Mouse (Mus musculus) 3134 (cell line): ENCODE results near the gene Dexi.

Experiments used
- DNase-seq: peaks from one replicate; pipeline ENCODE4 v3.0.0-alpha.2; 2011; ENCODE audit warnings: low spot score; ENCODE audit not compliant: insufficient read length; ENCODE audit errors: extremely low read depth

Gene Dexi

DNA sequence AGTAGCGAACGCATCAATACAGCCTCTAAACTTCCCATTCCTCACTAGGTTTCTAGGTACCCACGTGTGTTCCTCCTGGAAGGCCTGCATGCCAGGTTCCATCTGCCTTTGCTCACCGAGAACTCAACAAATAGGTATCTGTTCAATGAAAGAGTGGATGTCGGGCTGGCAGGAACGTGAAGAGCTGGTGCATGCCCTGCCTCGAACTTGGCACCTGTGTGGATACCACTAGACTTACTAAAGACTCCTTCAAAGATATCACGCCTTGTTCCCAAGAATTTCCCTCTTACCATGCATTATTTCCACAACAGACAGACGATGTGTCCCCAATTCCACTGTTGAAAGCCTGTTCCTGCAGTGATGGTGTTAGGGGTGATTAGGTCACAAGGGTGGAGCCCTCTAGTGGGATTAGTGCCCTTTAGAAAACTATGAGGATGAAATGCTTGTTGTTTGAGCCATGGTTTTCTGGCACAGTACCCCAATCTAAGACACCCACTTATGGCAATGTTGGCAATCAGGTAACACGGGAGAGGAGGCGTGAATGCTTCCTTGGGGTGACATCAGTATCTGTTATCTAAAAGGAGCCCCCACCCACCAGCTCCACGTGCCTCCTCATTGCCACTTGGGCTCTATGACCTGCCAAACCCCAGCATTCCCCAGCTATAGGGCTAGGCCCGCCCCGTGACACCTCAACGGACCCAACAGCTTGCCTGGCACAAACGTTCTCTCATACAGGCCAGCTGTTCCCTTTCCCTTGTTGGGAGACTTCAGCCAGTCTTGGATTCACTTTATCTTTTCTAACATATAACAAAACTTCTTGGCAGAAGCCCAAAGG lies 1.9 kb downstream of the Dexi start:
- DNase-seq: peak; percentile 47

DNA sequence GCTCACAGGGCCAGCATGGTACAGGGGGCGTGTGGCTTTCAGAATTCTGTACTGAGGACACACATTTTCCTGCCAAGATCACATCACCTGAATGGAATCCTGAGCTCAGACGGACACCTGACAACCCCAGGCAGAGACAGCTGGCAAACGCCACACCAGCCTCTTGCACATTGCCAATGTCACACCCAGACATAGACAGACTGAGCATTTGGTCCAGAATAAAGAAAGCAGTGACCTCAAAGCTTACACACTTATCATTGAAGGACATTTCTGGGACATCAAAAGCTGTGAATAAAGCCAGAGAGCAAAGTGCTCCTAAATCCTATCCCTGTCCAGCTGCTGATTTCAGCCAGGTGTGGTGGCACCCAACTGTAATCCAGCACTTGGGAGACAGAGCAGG lies 5.9 kb downstream of the Dexi start:
- no peak for DNase-seq

- no peak for DNase-seq
Measured at GRCm38 (mm10) chr16:10536323-10536722, 6.5 kb downstream of the Dexi start.

GRCm38 (mm10) chr16:10534567-10534966 lies 8.3 kb downstream of the Dexi start:
- DNase-seq: no peak

DNA sequence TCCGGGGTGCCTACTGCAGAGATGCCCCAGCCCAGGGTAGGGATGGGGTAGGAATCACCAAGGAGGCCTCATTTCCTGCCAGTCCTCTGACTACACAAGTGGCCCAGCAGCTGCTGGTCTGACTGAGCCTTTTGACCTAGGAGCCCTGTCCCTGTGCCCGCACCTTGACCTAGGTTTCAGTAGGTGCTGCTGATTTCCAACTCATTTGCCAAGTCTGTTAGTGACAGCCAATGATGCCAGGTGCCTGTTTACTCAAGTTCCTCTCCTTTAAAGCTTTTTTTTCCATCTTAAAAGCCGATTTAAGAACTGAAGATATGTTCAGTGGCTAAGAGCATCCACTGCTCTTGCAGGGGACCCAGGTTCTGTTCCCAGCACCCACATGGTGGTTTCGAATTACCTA lies 9.1 kb downstream of the Dexi start:
- DNase-seq: no peak

- no peak for DNase-seq
Measured at GRCm38 (mm10) chr16:10530179-10530578, 12.7 kb downstream of the Dexi start.

DNA sequence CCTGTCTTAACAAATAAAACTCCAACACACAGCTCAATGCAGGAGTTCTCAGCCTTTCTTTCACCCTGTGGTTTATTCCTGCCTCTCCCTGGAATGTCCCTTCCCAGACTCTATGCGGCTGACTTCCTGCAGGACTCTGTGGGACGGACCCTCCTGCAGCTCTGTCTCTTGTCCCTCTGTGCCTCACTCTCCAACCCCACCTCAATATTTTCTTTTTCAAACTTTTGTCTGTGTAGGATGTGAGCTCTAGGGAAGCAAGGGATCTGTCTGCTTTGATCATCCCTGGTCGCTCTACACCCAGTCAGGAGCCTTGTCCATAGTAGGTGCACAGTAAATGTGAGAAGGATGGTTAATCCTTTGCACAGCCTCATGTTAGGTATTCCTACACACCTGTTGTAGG lies 14.5 kb downstream of the Dexi start:
- no peak for DNase-seq

- DNase-seq: no peak
Measured at GRCm38 (mm10) chr16:10527046-10527644, 15.7 kb downstream of the Dexi start.

DNA sequence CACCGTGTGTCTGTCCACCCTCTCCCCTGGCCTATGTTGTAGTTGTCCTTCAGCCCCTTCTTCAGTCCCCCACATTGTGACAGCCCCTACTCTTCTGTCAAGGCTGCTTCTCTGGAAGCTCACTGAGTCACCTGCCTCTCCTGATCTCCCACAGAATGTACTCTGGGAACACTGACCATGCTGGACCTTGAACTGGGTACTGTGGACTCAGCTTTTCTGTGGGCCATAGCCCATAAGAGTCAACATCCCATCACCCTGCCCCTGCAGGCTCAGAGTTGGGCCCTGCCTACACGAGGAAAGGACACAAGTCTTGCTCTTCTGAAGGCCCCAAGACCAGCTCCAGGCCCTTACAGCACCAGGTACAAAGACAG lies 17.3 kb downstream of the Dexi start:
- DNase-seq: no peak

- DNase-seq: no peak
Measured at GRCm38 (mm10) chr16:10524866-10525609, 17.8 kb downstream of the Dexi start.

DNA sequence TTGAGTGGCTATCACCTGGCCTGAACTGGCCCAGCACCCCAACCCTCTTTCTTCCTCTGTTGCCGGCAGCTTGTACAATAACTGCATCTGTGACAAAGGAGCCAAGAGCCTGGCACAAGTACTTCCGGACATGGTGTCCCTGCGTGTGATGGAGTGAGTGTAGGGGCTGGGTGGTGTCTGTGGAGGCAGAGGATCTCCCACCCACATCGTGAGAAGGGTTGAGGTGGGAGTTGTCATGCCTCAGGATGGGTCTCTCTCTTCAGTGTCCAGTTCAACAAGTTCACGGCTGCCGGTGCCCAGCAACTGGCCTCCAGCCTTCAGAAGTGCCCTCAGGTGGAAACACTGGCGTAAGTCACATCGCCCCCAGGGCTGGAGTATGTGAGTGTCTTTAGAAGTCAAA lies 19.2 kb downstream of the Dexi start:
- no peak for DNase-seq

GRCm38 (mm10) chr16:10522811-10523210 lies 20.0 kb downstream of the Dexi start:
- peak; percentile 69 for DNase-seq

DNA sequence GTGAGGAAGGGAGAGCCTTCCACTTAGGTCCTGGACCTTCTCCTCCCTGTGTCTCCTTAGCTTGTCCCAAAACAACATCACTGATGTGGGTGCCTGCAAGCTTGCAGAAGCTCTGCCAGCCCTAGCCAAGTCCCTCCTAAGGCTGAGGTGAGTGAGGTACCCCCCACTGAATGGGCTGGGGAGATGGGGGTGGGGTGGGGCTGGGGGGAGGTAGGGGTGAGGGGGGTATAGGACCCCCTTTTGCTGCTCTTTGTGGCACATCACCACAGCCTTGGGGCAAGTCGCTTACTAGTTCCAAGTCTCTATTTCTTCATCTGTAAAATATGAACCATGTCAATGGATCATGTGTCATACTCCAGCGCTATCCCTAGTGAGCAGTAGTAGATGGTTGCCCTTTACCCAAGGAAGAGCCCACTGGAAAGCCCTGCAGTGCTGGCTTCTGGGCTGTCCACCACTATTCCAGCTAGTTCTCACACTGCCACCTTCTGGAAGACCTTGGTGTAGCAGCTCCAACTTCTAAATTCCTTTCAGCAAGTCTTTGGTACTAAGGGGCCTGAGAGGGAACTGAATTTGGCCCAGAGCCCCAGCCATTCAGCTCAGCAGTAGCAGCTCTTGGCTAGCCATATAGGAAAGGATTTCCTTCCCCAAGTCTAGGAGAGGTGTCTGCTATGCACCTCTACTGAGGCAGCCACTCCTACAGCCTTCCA lies 21.8 kb downstream of the Dexi start:
- peak; percentile 39 for DNase-seq

- no peak for DNase-seq
Measured at GRCm38 (mm10) chr16:10518030-10518429, 24.8 kb downstream of the Dexi start.

GRCm38 (mm10) chr16:10515953-10516572 lies 26.8 kb downstream of the Dexi start:
- no peak for DNase-seq

- peak; percentile 87 for DNase-seq
Measured at GRCm38 (mm10) chr16:10511134-10511520, 31.7 kb downstream of the Dexi start.

DNA sequence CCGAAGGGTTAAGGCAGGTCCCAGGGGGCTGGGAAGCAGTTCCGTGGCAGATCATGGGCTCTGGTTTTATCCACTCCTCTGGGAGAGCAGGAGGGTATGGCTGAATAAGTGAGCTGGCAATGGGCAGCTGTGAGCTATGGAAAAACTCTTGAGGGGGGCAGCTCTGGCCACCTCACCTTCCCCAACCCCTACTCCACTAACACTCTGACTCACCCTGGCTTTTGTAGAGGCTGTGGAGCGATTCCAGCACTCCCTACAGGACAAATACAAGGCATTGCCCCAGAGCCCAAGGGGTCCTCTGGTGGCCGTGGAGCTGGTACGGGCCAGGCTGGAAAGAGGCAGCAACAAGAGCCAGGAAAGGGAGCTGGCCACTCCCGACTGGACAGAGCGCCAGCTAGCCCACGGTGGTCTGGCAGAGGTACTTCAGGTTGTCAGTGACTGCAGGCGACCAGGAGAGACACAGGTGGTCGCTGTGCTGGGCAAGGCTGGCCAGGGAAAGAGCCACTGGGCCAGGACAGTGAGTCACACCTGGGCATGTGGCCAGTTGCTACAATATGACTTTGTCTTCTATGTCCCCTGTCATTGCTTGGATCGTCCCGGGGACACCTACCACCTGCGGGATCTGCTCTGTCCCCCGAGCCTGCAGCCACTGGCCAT lies 32.2 kb downstream of the Dexi start:
- DNase-seq: peak; percentile 89

- no peak for DNase-seq
Measured at GRCm38 (mm10) chr16:10508691-10509090, 34.2 kb downstream of the Dexi start.

DNA sequence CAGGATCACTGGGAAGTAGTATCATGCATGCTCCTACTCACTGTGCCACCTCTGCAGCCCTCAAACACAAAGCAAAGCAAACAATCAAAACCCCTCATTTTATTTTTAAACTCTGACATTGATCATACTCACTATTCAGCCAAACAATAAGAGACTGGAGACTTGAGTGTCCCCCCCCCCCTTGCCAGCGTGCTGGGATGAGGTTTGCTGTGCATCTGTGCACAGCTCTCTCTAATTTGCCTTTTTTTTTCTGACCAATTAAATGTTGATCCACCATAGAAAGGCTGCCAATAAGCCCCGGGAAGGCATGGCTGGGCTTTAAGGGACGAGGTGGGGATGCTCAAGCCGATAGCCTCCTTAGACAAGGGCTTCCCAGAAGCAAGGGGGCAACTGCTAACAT lies 35.4 kb downstream of the Dexi start:
- no peak for DNase-seq

DNA sequence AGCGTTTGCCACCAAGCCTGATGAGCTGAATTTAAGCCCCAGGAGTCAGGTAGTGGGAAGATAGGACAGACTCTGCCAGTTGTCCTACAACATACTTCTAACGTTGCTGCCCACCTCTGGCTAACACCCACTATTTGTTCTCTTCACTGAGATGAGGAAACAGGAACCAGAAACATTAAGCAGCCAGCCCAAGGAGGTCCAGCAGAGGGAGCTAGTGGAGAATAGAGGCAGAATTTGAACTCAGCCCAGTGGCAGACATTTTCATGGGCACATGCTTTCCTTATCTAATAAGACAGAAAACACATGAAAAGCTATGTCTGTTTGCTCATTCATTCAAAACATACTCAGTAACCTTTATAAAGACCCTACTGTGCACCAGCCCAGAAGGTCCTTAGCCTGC lies 39.8 kb downstream of the Dexi start:
- no peak for DNase-seq
